Mouse (Mus musculus): ENCODE measurements around the gene Csad.

The Csad gene

DNA sequence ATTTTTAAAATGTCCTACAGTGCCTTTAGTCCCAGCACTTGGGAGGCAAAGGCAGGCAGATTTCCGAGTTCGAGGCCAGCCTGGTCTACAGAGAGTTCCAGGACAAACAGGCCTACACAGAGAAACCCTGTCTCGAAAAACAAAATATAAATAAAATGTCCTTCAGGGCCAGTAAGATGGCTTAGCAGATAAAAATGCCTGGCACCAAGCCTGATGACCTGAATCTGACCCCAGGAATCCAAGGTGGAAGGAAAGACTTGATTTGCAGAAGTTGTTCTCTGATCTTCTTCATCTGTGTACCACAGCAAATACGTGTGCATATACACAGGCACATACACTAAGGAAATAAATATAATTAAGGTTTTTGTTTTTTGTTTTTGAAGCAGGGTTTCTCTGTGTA lies 9.2 kb downstream of the Csad start:
- no peak for DNase-seq

GRCm38 (mm10) chr15:102194439-102194838 lies 10.1 kb downstream of the Csad start:
- DNase-seq: no peak

- DNase-seq: no peak
Observed at GRCm38 (mm10) chr15:102193652-102194051, 10.9 kb downstream of the Csad start.

GRCm38 (mm10) chr15:102192820-102193386 lies 11.6 kb downstream of the Csad start:
- DNase-seq: no peak

GRCm38 (mm10) chr15:102192271-102192812 lies 12.2 kb downstream of the Csad start:
- DNase-seq: no peak

GRCm38 (mm10) chr15:102191699-102192098 lies 12.8 kb downstream of the Csad start:
- DNase-seq: no peak

GRCm38 (mm10) chr15:102188883-102189282 lies 15.6 kb downstream of the Csad start:
- DNase-seq: no peak

GRCm38 (mm10) chr15:102188096-102188495 lies 16.4 kb downstream of the Csad start:
- DNase-seq: no peak

DNA sequence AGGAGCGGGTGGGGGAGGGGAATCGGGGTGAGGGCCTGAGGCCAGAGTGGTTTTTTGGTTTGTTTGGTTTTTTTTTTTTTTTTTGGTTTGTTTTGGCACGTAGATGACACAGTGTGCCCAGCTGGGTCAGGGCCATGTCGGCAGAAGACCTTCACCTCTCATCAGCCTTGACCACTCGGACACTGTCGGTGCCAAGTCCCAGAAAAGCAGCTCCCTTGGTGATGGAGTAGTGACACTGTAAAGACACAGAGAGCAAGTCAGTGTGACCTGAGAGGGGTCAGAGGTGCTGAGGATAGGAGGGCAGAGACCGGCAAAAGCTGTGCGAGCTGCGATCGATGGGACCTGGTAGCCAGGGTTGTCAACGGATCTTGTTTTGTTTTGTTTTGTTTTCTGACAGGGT lies 18.3 kb downstream of the Csad start:
- no peak for DNase-seq

GRCm38 (mm10) chr15:102183076-102183475 lies 21.4 kb downstream of the Csad start:
- DNase-seq: no peak

GRCm38 (mm10) chr15:102179924-102180323 lies 24.6 kb downstream of the Csad start:
- DNase-seq: no peak

- DNase-seq: no peak
Observed at GRCm38 (mm10) chr15:102179106-102179505, 25.4 kb downstream of the Csad start.

- peak; percentile 82 for DNase-seq
Observed at GRCm38 (mm10) chr15:102178279-102178678, 26.2 kb downstream of the Csad start.

DNA sequence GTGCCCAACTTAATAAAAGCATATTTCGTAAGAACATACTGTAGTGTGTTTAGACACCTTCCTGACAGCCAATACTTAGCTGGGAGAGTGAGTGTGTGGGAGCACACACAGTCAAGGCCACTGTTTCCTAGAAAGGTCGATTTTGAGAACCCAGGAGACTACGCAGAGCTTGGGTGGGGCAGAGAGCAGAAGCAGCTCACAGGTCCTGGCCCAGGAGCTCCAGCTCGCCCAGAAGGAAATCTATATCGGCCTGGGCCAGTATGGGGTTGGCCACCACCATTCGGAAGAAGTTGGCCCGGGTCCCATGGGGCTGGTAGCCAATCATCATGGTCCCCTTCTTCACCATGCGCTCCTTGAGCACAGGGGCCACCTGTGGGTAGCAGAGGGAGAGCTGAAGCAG lies 27.1 kb downstream of the Csad start:
- peak; percentile 10 for DNase-seq

- no peak for DNase-seq
Observed at GRCm38 (mm10) chr15:102176571-102177316, 27.8 kb downstream of the Csad start.

DNA sequence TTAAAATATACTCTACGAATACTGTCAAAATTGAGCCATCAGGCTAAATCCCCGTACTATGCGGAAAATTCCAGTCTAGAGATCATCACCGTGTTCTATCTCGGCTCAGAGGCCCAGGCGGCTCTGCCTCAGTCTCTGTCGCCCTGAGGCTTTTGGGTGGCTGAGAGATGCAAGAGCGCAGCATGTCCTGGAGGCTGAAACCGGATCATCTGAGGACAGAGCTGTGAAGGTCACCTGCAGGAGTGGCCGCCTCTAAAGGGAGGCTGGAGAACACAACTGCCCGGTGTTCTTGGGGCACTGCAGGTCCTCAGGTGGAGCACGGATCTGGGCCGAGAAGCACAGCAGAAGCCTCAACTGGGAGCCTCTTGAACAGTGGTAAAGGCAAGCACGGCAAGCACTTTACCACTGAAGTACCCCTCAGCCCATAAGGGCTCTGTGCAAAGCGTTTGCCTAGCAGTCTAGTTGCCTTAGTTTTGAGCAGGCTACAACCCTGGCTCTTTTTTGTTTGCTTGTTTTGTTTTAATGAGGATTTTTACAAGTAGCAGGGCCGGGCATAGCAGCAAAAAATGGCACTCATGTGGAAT lies 28.7 kb downstream of the Csad start:
- DNase-seq: no peak

GRCm38 (mm10) chr15:102173581-102173980 lies 30.9 kb downstream of the Csad start:
- DNase-seq: no peak

- no peak for DNase-seq
Observed at GRCm38 (mm10) chr15:102169064-102169463, 35.5 kb downstream of the Csad start.

- DNase-seq: no peak
Observed at GRCm38 (mm10) chr15:102167620-102168021, 36.9 kb downstream of the Csad start.

DNA sequence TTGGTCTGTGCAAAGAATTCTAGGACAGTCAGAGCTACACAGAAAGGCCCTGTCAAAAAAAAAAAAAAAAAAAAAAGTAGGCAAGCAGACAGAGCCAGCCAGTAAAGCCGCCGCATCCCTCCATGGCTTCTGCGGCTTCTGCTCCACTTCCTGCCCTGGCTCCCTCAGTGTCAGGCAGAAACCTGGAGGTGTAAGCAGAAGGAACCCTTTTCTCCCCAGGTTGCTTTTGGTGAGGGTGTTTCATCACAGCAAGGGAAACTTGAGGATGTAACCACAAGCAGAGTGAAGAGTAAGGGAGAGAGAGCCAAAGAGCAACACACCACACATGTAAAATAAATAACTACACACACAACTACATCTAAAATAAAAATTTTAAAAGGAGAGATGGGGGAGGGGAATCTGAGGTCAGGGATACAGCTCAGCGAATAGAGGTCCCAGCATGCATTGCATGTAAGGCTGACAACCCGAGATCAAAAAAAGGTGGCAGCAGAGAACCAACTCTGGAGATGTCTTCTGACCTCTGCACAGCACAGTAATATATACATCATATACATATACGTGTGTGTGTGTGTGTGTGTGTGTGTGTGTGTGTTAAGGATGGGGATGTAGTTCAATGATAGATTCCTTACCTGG lies 38.9 kb downstream of the Csad start:
- DNase-seq: no peak

DNA sequence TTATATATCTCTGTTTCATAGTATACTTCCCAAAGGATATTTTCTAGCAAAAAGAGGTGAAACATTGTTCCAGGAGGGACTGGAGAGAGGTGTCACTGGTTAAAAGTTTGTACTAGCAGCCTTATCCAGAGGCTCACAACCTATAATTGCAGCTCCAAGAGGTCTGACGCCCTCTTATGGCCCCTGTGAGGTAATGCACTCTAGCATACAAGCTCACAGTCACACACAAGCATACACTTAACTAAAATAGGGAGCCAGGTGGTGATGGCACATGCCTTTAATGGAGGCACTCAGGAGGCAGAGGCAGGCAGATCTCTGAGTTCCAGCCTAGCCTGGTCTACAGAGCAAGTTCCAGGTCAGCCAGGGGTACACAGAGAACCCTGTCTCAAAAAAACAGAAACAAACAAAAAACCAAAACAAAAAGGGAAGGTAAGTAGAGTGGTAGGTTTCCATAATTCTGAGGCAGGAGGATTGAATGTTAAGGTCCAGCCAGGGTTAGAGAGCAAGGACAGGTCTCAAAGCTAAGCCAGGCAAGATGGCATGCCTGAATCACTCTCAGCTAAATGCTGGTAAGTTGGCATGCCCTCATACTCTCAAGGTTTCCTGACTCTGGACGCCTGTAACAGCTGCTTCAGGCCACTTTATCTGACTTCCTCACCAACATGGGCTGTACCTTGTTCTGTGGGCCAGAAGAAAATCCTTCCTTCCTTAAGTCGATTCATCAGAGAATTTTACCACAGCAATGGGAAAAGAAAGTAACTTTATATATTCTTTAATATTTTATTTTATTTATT lies 40.4 kb downstream of the Csad start:
- no peak for DNase-seq

DNA sequence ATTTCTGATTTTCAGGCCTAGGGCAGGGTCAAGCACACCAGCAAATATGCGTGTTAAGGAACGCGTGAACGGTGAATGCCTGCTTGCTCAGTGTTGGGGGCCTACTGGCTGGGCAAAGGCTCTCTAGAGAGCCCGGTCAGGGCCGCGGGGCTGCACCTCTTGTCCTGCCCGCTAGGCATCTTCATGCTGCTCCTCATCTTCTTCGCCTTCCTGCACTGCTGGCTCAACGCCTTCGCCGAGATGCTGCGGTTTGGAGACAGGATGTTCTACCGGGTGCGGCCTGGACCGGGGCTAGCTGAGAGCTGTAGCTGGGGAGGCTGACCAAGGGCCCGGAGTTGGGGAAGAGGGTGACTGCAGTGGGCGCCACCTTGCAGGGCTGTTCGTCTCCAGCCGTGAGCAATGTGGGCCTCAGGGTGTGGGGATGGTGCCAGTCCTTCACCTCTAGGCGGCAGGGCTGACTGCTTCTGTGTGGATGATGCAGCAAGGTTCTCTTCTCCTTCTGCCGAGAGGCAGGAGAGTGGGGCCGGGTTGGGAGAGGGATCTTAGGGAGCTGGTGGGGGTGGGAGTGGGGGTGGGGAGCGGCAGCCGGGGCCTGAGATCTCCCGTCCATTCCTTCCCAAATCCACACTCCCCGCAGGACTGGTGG lies 44.0 kb downstream of the Csad start:
- DNase-seq: no peak

Measured in cerebellum, adult 9-11 months (tissue).